Mouse (Mus musculus): Measurements from ENCODE around the gene Zbtb4.

The Zbtb4 gene

GRCm38 (mm10) chr11:69766126-69766609 is 456 bp downstream of the Zbtb4 start:
- peak; percentile 94 for DNase-seq

- DNase-seq, result no peak
Measured at GRCm38 (mm10) chr11:69766872-69767624, 1.3 kb downstream of the Zbtb4 start.

GRCm38 (mm10) chr11:69767625-69767909 is 1.9 kb downstream of the Zbtb4 start:
- DNase-seq, result no peak

GRCm38 (mm10) chr11:69774961-69775360 is 9.2 kb downstream of the Zbtb4 start:
- DNase-seq, result no peak

- DNase-seq, result no peak
Measured at GRCm38 (mm10) chr11:69775716-69776115, 10.0 kb downstream of the Zbtb4 start.

GRCm38 (mm10) chr11:69776488-69776887 is 10.8 kb downstream of the Zbtb4 start:
- no peak for DNase-seq

- no peak for DNase-seq
Measured at GRCm38 (mm10) chr11:69777504-69778257, 12.0 kb downstream of the Zbtb4 start.

- DNase-seq, result no peak
Measured at GRCm38 (mm10) chr11:69778258-69778982, 12.7 kb downstream of the Zbtb4 start.

- DNase-seq, result no peak
Measured at GRCm38 (mm10) chr11:69778985-69779384, 13.3 kb downstream of the Zbtb4 start.

- DNase-seq, result no peak
Measured at GRCm38 (mm10) chr11:69781828-69782227, 16.1 kb downstream of the Zbtb4 start.

GRCm38 (mm10) chr11:69784793-69785272 is 19.1 kb downstream of the Zbtb4 start:
- no peak for DNase-seq

GRCm38 (mm10) chr11:69787306-69787705 is 21.6 kb downstream of the Zbtb4 start:
- DNase-seq, result no peak

GRCm38 (mm10) chr11:69789431-69789830 is 23.7 kb downstream of the Zbtb4 start:
- no peak for DNase-seq

- DNase-seq, result no peak
Measured at GRCm38 (mm10) chr11:69791420-69791819, 25.7 kb downstream of the Zbtb4 start.

- no peak for DNase-seq
Measured at GRCm38 (mm10) chr11:69793429-69793828, 27.7 kb downstream of the Zbtb4 start.

- peak; percentile 92 for DNase-seq
Measured at GRCm38 (mm10) chr11:69795168-69795982, 29.7 kb downstream of the Zbtb4 start, which contains the start of gene Chrnb1. Gene Chrnb1 (minus strand): TSS chr11:69795943.

GRCm38 (mm10) chr11:69795983-69796435 is 30.3 kb downstream of the Zbtb4 start:
- peak; percentile 63 for DNase-seq

- DNase-seq, result peak; percentile 19
Measured at GRCm38 (mm10) chr11:69797924-69798323, 32.2 kb downstream of the Zbtb4 start.

- DNase-seq, result peak; percentile 29
Measured at GRCm38 (mm10) chr11:69799394-69800137, 33.9 kb downstream of the Zbtb4 start.

- peak; percentile 36 for DNase-seq
Measured at GRCm38 (mm10) chr11:69800138-69800391, 34.4 kb downstream of the Zbtb4 start.

GRCm38 (mm10) chr11:69800392-69801197 is 34.9 kb downstream of the Zbtb4 start:
- peak; percentile 37 for DNase-seq
